Mouse (Mus musculus): ENCODE measurements around the gene Gba.

DNA sequence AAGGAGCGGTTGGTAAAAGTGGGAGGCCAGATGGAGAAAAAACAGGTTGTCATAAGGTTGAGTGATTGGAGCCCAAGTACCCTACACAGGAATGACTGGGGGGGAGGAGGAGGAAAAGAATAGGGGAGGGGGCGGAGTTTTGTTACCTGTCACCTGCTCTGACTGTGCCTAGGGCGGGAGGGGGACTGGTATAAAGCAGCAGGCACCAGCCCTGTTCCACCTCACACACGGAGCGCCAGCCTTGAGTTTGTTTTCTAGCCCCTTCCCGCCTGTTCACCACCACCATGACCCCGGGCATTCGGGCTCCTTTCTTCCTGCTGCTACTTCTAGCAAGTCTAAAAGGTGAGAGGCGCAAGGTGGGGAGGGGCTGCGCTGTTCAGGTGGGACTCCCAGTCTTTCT is 26.1 kb downstream of the Gba start, which contains the start of gene Muc1:
- no peak for TF ChIP-seq CTCF (IDR thresholded peaks at IDR 0.05; ENCODE audit: extremely low read depth, insufficient read depth, insufficient read length, insufficient replicate concordance)
- TF ChIP-seq POLR2A (IDR thresholded peaks at IDR 0.05; ENCODE audit: low read depth, low read length) = no peak
